Mouse (Mus musculus) E14TG2a.4 (cell line): Measurements from ENCODE around the gene Ubald2.

Source experiments
- CTCF ChIP-seq: conservative IDR thresholded peaks from 2 replicates; pipeline ENCODE4 v1.5.1; 2014; ENCODE audit warnings: low read length
- NANOG ChIP-seq: IDR thresholded peaks from 2 replicates; pipeline ENCODE4 v1.6.1; 2014; ENCODE audit warnings: borderline replicate concordance, low read length, mixed read lengths
- POU5F1 ChIP-seq: IDR thresholded peaks from 2 replicates; pipeline ENCODE4 v1.6.1; 2014; ENCODE audit warnings: low read length, borderline replicate concordance

- TF ChIP-seq CTCF: no peak
- no peak for TF ChIP-seq POU5F1
- TF ChIP-seq NANOG: no peak
These were observed 37.0 kb downstream of the Ubald2 start for GRCm38 (mm10) chr11:116470896-116471295.
